Mouse (Mus musculus) left cerebral cortex, postnatal 10 days (tissue): ENCODE measurements around the gene Inpp5k. TPM values are rescaled to one million over a fixed set of nuclear protein-coding genes. Genes with fewer than 3 reads are reported as not detected.
A peak's percentile ranks its signal among the peaks of the same experiment; 100 is the strongest.

Experiments used
- DNase-seq, 2 experiments: peaks; one replicate each; pipeline ENCODE4 v3.0.0; 2021 to 2022; ENCODE audit warnings: low spot score in 2 of 2, mixed read lengths in 1 of 2; ENCODE audit errors: extremely low spot score in 1 of 2
- intact Hi-C: fragments of 180-260 bp; cut with DNase I; formaldehyde crosslinking; loops from one replicate; pipeline ENCODE4 v1.15.1; 2025
- total RNA-seq, 2 experiments: library from RNA; stranded (reverse); gene quantifications; 2 replicates each; pipeline ENCODE4 v1.2.3; 2021

Inpp5k gene
- total RNA-seq, 2 experiments from 2014 or later, result 44.2 to 50.3 TPM

DNA sequence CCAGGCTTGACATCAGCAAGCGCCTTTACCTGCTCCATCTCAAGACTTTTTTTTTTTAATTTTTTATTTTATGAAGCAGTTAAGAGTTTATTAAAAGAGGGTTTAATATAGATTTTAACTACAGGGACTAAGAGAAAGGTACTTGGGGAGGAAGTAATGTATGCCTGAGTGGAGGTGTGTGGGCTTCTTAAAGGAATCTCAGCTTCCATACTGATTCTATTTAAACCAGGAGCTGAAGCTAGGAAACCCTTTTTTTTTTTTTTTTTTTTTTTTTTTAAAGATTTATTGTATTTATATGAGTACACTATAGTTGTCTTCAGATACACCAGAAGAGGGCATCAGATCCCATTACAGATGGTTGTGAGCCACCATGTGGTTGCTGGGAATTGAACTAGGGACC is 16.0 kb upstream of the Inpp5k start:
- intact Hi-C loops, result no loop called here
- DNase-seq, result no peak

DNA sequence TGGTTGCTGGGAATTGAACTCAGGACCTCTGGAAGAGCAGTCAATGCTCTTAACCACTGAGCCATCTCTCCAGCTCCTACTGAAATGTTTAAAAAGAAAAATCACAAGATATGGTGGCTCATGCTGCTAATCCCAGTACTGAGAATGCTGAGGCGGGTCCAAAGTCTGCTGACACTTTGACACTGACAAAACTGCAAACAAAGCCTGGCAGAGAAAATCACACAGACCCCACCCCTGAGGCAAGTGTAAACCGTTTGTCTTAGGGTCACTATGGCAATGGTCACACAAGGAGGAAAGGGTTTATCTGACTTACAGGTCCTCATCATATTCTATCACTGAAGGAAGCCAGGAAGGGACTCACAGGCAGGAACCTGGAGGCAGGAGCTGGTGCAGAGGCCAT is 15.2 kb upstream of the Inpp5k start:
- intact Hi-C loops, result no loop called here
- no peak for DNase-seq

DNA sequence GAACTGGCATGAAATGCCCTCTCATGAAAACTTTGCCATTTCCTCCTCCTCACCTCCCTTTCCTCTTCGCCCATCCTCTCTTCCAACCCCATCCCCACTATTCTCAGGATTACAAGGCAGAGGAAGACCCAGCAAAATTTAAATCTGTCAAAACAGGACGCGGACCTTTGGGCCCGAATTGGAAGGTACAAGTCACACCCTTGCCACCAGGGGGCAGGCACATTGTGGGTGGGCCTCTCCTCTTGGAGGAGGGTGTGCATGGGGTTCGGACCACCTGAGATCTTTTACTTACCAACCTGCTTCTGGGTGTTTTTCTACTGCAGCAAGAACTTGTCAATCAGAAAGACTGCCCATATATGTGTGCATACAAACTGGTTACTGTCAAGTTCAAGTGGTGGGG is 11.7 kb upstream of the Inpp5k start:
- peak in 1 of 2 experiments; percentile 50 for DNase-seq
- intact Hi-C loops, result no loop called here

DNA sequence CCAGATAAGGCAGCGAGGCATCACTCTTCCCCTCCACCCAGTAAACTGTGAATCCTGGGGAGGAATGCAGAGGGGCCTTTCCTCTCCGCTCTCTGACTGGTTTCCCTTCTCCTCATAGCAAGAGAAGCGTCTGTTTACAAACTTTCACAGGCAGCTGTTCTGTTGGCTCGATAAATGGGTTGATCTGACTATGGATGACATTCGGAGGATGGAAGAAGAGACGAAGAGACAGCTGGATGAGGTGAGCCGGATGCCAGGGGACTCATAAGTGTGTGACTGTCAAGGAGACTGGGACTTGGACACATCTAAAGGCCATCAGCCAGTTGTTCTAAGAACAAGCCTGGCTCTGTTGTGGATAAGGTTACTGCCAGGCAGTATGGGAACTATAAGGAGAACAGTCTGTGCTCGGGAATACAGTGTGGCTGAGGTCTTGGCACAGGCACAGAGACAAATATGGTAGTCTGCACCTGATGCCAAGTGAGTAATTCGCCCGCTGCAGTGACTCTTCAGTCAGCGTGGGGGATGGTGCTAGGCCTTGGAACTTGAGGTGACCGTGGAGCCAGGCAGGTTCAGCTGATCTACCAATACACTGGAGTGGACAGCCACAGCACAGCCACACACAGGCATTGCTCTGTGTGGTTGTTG is 10.5 kb upstream of the Inpp5k start:
- intact Hi-C loops, result no loop called here
- peak in 1 of 2 experiments; percentile 37 for DNase-seq

GRCm38 (mm10) chr11:75621426-75621825 is 9.4 kb upstream of the Inpp5k start:
- intact Hi-C loops, result no loop called here
- no peak for DNase-seq

DNA sequence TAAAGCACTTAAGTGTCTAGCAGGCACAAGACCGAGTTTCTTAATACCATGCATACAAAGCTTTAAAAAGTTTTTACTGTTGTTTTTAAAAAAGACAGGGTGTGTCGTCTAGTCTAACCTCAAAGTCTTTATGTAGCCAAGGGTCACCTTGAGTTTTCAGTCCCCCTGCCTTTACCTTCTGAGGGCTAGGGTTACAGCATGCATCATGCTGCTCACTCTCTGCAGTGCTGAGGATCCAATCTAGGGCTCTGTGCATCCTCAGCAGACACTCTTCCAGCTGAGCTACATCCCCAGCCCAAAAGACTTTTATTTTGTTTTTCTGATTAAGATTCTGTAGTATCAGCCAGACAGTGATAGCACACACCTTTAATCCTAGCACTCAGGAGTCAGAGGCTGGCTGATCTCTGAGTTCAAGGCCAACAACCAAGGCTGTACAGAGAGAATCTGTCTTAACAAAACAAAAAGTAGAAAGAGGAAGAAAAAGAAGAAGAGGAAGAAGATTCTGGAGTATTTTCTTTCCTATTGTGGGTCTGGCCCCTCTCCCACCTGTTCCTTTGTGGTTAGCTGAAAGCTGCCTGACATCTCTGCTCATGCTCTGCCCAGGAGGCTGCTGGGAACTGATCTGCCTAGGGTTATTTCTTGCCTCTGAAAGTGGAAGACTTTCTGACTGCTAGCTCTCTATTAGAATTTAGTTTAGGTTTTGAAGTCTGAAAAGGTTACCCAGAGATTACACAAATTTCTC is 8.0 kb upstream of the Inpp5k start:
- intact Hi-C loops, result no loop called here
- DNase-seq, result no peak

GRCm38 (mm10) chr11:75624102-75624554 is 6.7 kb upstream of the Inpp5k start:
- intact Hi-C loops, result no loop called here
- no peak for DNase-seq

DNA sequence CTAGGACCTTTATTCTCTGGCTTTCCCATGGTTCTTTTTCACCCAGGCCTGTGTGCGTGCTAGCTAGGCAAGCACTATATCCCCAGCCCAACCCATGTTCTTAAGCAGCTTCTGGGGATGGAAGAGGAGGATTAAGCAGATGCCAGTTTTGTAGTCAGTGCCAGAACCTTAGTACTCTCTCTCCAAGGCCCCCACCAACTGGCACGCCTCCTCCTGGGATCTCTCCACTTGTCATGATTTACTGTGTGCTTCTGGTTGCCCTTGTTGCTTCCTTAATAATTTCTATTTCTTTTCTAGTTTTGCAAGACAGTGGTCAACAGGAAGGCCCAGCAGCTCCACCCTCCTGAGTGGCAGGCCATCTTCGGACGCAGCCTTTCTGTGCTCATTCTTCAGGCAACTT is 5.0 kb upstream of the Inpp5k start:
- intact Hi-C loops, result no loop called here
- no peak for DNase-seq

- DNase-seq, result no peak
- intact Hi-C loops, result no loop called here
Observed at GRCm38 (mm10) chr11:75630098-75630497, 690 bp upstream of the Inpp5k start.

GRCm38 (mm10) chr11:75631561-75632225 is 905 bp downstream of the Inpp5k start:
- DNase-seq, result no peak
- intact Hi-C loops, result no loop called here

- no peak for DNase-seq
- intact Hi-C loops, result no loop called here
Observed at GRCm38 (mm10) chr11:75632921-75633320, 2.1 kb downstream of the Inpp5k start.

DNA sequence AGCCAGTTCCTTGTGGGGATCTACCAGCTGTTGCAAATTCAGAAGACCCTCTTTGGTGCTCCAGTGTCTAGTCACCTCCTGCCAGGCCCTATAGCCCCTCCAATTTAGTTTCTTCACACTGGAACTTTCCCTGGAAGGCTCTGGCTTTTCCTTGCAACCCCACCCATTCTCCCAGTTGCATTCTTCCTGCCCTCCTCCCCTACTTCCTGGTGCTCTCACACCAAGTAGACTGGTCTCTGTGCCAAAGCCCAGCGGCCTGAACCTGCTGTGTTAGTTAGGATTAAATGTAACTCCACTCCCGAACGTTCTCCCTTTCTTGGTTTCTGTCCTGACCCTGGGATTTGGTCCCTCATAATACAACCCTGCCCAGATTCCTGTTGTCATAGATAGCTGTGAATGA is 4.0 kb downstream of the Inpp5k start:
- DNase-seq, result no peak
- intact Hi-C loops, result no loop called here

GRCm38 (mm10) chr11:75635315-75635714 is 4.5 kb downstream of the Inpp5k start:
- intact Hi-C loops, result no loop called here
- DNase-seq, result peak in 1 of 2 experiments; percentile 34

GRCm38 (mm10) chr11:75643323-75643722 is 12.5 kb downstream of the Inpp5k start:
- DNase-seq, result no peak
- intact Hi-C loops, result no loop called here

DNA sequence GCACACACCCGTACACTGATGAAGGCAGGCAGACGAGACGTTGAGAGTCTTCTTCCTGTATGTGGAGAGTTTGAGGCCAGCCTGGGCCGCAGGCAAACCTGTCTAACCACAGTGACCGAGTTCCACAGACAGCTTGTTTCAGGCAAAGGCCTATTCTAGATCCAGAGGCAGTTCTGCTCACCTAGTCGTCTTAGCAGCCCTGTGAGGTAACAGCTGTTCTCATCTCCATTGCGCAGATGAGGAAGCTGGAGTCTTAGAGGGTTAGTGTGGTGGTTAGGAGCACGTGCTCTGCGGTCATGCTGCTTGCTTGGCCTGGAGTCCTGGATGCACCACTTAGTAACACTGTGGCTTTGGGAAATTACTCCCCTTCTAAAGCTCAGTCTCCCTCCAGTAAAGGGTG is 13.9 kb downstream of the Inpp5k start:
- intact Hi-C loops, result no loop called here
- DNase-seq, result no peak

DNA sequence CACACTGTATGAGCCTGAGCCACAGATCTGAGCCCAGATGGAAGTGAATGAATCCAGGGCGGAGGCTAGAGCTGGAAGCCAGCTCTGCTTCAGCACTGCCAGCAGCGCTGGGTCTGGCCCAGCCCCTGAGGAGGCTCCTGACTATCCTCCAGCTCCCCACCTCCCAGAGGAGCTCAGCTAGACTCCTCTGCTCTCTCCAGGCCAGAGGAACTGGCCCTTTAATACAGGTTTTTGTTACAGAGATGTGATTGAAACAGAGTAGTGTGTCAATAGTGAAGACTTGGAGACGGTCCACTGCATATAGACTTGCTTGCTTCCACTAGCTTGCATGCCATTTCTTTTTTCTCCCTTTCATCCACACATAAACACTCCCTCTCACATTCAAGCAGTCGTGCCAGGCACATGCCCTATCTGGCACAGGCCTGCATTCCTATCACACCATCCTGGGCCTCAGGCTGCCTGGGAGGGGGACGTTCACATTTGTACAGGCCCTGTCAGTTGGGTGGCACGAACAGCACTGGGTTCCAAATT is 17.0 kb downstream of the Inpp5k start:
- intact Hi-C loops, result no loop called here
- peak in 1 of 2 experiments; percentile 57 for DNase-seq

- intact Hi-C loops, result no loop called here
- DNase-seq, result peak in 1 of 2 experiments; percentile 53
Observed at GRCm38 (mm10) chr11:75649155-75649561, 18.4 kb downstream of the Inpp5k start.

GRCm38 (mm10) chr11:75650311-75650710 is 19.5 kb downstream of the Inpp5k start, which contains the start of gene Myo1c:
Myo1c (plus strand) TSS chr11:75650504.
- intact Hi-C loops, result no loop called here
- DNase-seq, result peak in 1 of 2 experiments; percentile 52

DNA sequence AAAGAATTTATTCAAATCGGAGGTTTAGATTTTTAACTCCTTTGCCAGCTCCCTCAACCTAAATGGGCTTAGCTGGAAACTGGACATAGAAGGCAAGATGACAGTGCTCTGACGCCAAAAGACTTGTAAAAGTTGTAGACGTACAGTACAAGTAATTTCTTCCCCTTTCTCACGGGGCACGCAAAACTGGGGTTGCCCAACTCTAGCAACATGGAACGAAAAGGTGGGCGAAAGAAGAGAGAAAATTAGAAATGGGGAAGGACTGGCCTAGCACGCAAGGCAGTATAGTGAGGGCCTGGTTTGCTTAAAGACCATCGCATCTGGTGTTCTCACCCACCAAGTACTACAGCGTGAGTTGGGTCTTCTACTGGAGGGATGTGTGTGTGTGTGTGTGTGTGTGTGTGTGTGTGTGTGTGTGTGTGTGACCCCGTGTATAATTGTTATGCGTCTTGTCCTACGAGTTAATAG is 20.2 kb downstream of the Inpp5k start:
- intact Hi-C loops, result no loop called here
- no peak for DNase-seq
